19 mouse cellular contexts compared by ENCODE assay signal in the genomic region with DNA sequence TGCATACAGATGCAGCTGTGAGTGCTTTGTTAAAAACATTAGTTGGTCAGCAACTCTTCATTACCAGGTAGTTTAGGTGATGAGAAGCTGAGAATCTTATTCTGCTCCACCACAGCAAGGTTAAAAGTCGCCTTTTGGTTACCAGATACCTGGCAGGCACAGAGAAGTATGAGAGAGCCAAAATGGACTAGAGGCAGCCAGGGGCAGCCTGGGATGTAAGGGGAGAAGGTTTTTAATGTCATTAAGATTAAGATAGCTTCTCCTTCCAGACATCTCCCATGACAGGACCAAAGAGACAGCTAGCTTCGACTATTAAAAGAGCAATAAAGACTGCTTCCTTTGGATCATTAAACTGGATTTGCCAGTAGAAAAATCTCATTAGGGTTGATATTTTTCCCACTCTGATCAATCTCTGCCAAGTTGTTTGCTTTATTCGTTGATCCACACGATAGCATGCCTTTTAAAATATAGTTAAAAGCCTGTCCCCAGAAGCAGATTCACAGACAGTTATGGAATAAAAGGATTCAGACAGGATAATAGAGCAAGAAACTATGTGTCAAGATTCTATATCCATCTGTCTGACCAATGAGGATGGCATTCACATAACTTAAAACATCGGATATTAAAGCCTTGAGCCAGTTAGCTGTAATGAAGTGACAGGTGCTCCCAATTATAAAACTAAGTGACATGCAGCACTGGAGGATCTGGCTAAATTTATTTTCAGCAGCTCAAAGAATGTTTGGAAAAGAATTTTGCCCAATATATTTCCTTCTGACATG.
"Had no signal": no experiment of that assay in that cellular context is flagged by ENCODE, and none has a peak within 500 bp of the region (broad histone marks: within the 10 kb centered on the region; RNA-seq: fewer than 3 reads in every experiment).

No protein-coding gene starts in this region.

- H3K36me3 ChIP-seq: limb, embryonic 10.5 days; limb, embryonic 13.5 days; liver, embryonic 12.5 days; liver, embryonic 15.5 days; lung, embryonic 15.5 days; midbrain, embryonic 10.5 days; midbrain, embryonic 13.5 days had no signal

- ATAC-seq: intestine, postnatal 0 days; liver, embryonic 12.5 days; midbrain, embryonic 13.5 days had no signal

- H3K4me3 ChIP-seq: limb, embryonic 10.5 days; limb, embryonic 13.5 days; liver, embryonic 12.5 days; liver, embryonic 15.5 days; lung, embryonic 15.5 days; megakaryocyte, embryonic 14.5 days; midbrain, embryonic 10.5 days; midbrain, embryonic 13.5 days had no signal

- H3K27me3 ChIP-seq: limb, embryonic 13.5 days; liver, embryonic 12.5 days; liver, embryonic 15.5 days; lung, embryonic 15.5 days; megakaryocyte, embryonic 14.5 days; midbrain, embryonic 13.5 days had no signal

- DNase-seq: kidney, adult 2 months; kidney, postnatal 25 days; liver; lung, adult 18-20 months; lung, postnatal 10 days; lung, postnatal 36 days; thymus, adult 2 months; thymus, postnatal 14 days; thymus, postnatal 4 days had no signal

- H3K9ac ChIP-seq: limb, embryonic 13.5 days; liver, embryonic 12.5 days; liver, embryonic 15.5 days; lung, embryonic 15.5 days; midbrain, embryonic 13.5 days had no signal

- H3K9me3 ChIP-seq: limb, embryonic 10.5 days; limb, embryonic 13.5 days; liver, embryonic 12.5 days; liver, embryonic 15.5 days; lung, embryonic 15.5 days; midbrain, embryonic 10.5 days; midbrain, embryonic 13.5 days had no signal

- H3K4me2 ChIP-seq: limb, embryonic 13.5 days; liver, embryonic 12.5 days; liver, embryonic 15.5 days; lung, embryonic 15.5 days; midbrain, embryonic 13.5 days had no signal

- H3K4me1 ChIP-seq: liver, embryonic 12.5 days; liver, embryonic 15.5 days; lung, embryonic 15.5 days; megakaryocyte, embryonic 14.5 days; midbrain, embryonic 10.5 days; midbrain, embryonic 13.5 days had no signal

- H3K27ac ChIP-seq: limb, embryonic 10.5 days; limb, embryonic 13.5 days; liver, embryonic 12.5 days; liver, embryonic 15.5 days; lung, embryonic 15.5 days; midbrain, embryonic 10.5 days; midbrain, embryonic 13.5 days; stomach, postnatal 0 days had no signal
